Mouse (Mus musculus) heart, adult 2 months (tissue): ENCODE measurements at regions not wholly inside any gene's neighbourhood (a gene's known extent, or its start where the extent isn't known, plus 50 kb on each side); places are given as distances from the start of the nearest gene placed in this dataset.

ENCODE experiments used
- EP300 ChIP-seq: fragments of 200-500 bp; IDR thresholded peaks from 2 replicates; pipeline ENCODE4 v1.6.1; 2011; ENCODE audit warnings: low read depth, low read length, control low read depth; ENCODE audit not compliant: insufficient read depth
- POLR2A ChIP-seq: fragments of 200-500 bp; IDR thresholded peaks from 2 replicates; pipeline ENCODE4 v1.6.1; 2011; ENCODE audit warnings: mild to moderate bottlenecking, low read depth, low read length, control low read depth; ENCODE audit not compliant: insufficient read depth

- TF ChIP-seq EP300 (no peak), POLR2A (no peak)
These were observed 498.9 kb upstream of the Castor2 start for GRCm38 (mm10) chr5:133600630-133601029.
